Mouse (Mus musculus): ENCODE data around the gene Clec4e. TPM values are rescaled to one million over a fixed set of nuclear protein-coding genes. Genes with fewer than 3 reads are reported as not detected.
"Not testable (repeated sequence)": the region's sequence is repeated elsewhere in the genome, so short reads cannot be mapped to it uniquely, and the experiment has no call there.

The Clec4e gene
- polyA plus RNA-seq, 1 experiment from 2014 or later: 1.2 TPM

- H3K9me3 ChIP-seq (ENCODE audit: low read length); DNase-seq; H3K36me3 ChIP-seq (replicated peaks; ENCODE audit: insufficient read depth, low read length); H3K4me3 ChIP-seq (ENCODE audit: low read depth, low read length); ATAC-seq; H3K27ac ChIP-seq (ENCODE audit: low read depth); H3K9ac ChIP-seq (replicated peaks); H3K4me2 ChIP-seq (ENCODE audit: low read depth, low read length); H3K4me1 ChIP-seq (ENCODE audit: insufficient read depth); H3K27me3 ChIP-seq (ENCODE audit: insufficient read depth, low read length): not testable (repeated sequence)
- 80% methylated on average over 2 of the region's 2 CpGs for WGBS (ENCODE audit: insufficient replicate concordance)
- peak; percentile 49 for TF ChIP-seq CTCF (IDR thresholded peaks at IDR 0.05; ENCODE audit: low read depth)
Measured at GRCm38 (mm10) chr6:123248862-123249261, 40.8 kb downstream of the Clec4e start.

- ATAC-seq: no peak
- no peak overlapping the region for H3K9ac ChIP-seq (replicated peaks)
- no peak overlapping the region for H3K4me2 ChIP-seq (ENCODE audit: low read depth, low read length)
- H3K9me3 ChIP-seq (ENCODE audit: low read length): no peaks in the 10 kb centered on the region
- no peaks in the 10 kb centered on the region for H3K36me3 ChIP-seq (replicated peaks; ENCODE audit: insufficient read depth, low read length)
- no peak for DNase-seq
- H3K4me1 ChIP-seq (ENCODE audit: insufficient read depth): no peaks in the 10 kb centered on the region
- H3K27ac ChIP-seq (ENCODE audit: low read depth): no peak overlapping the region
- H3K4me3 ChIP-seq (ENCODE audit: low read depth, low read length): no peak overlapping the region
- 56% methylated on average over 5 of the region's 5 CpGs for WGBS (ENCODE audit: insufficient replicate concordance)
- TF ChIP-seq CTCF (IDR thresholded peaks at IDR 0.05; ENCODE audit: low read depth) (no peak), EP300 (IDR thresholded peaks at IDR 0.05; ENCODE audit: low read depth) (no peak)
- no peaks in the 10 kb centered on the region for H3K27me3 ChIP-seq (ENCODE audit: insufficient read depth, low read length)
Measured at GRCm38 (mm10) chr6:123244201-123244600, 45.5 kb downstream of the Clec4e start.

GRCm38 (mm10) chr6:123237582-123237981, 52.1 kb downstream of the Clec4e start:
- DNase-seq (no peak), ATAC-seq (no peak)
- H3K27ac ChIP-seq (ENCODE audit: low read depth): no peak overlapping the region
- no peaks in the 10 kb centered on the region for H3K36me3 ChIP-seq (replicated peaks; ENCODE audit: insufficient read depth, low read length)
- no peaks in the 10 kb centered on the region for H3K27me3 ChIP-seq (ENCODE audit: insufficient read depth, low read length)
- TF ChIP-seq CTCF (IDR thresholded peaks at IDR 0.05; ENCODE audit: low read depth) (no peak), EP300 (IDR thresholded peaks at IDR 0.05; ENCODE audit: low read depth) (no peak)
- H3K4me2 ChIP-seq (ENCODE audit: low read depth, low read length): no peak overlapping the region
- no peaks in the 10 kb centered on the region for H3K4me1 ChIP-seq (ENCODE audit: insufficient read depth)
- no peak overlapping the region for H3K4me3 ChIP-seq (ENCODE audit: low read depth, low read length)
- H3K9ac ChIP-seq (replicated peaks): no peak overlapping the region
- H3K9me3 ChIP-seq (ENCODE audit: low read length): no peaks in the 10 kb centered on the region

Other genes starting within 250 kb of the Clec4e start
- gene Clec4b1, start 239.9 kb downstream of the Clec4e start, polyA plus RNA-seq (2015; fragmentation: Nextera tagmentation; extraction: Ambion mirVana): 0.15 and 0.25 TPM in 2 replicates
- gene Clec4a2, start 183.4 kb downstream of the Clec4e start, polyA plus RNA-seq (2015; fragmentation: Nextera tagmentation; extraction: Ambion mirVana): 20.4 and 20.6 TPM in 2 replicates
- gene Clec4b2, start 117.0 kb downstream of the Clec4e start, polyA plus RNA-seq (2015; fragmentation: Nextera tagmentation; extraction: Ambion mirVana): 0.21 and 0.45 TPM in 2 replicates
- gene Clec4n, start 60.0 kb downstream of the Clec4e start, polyA plus RNA-seq (2015; fragmentation: Nextera tagmentation; extraction: Ambion mirVana): 24.4 and 28.7 TPM in 2 replicates
- 0.53 and 1.3 TPM in 2 replicates for gene Clec4d, start 27.8 kb downstream of the Clec4e start, polyA plus RNA-seq (2015; fragmentation: Nextera tagmentation; extraction: Ambion mirVana)
- gene Vmn2r19, start 18.5 kb upstream of the Clec4e start, polyA plus RNA-seq (2015; fragmentation: Nextera tagmentation; extraction: Ambion mirVana): not detected in 2 replicates
- gene Vmn2r20, start 128.2 kb upstream of the Clec4e start, polyA plus RNA-seq (2015; fragmentation: Nextera tagmentation; extraction: Ambion mirVana): not detected in 2 replicates
- gene Vmn2r21, start 243.5 kb upstream of the Clec4e start, polyA plus RNA-seq (2015; fragmentation: Nextera tagmentation; extraction: Ambion mirVana): not detected in 2 replicates